Mouse (Mus musculus) intestine, embryonic 16.5 days (tissue): ENCODE measurements around the gene Prkacb. TPM values are rescaled to one million over a fixed set of nuclear protein-coding genes. Genes with fewer than 3 reads are reported as not detected.
A peak's percentile ranks its signal among the peaks of the same experiment; 100 is the strongest.

Source experiments
- ATAC-seq: fragments of 200-750 bp; cut with Nextera tagmentation; 2 replicates; pipeline ENCODE4 v1.8.0; 2017; ENCODE audit warnings: moderate TSS enrichment, moderate library complexity
- H3K27ac ChIP-seq: fragments of 300-500 bp; sonication (generic); 2 replicates; pipeline ENCODE4 v1.5.1; 2014; ENCODE audit warnings: mild to moderate bottlenecking, low read length
- H3K27me3 ChIP-seq: fragments of 300-500 bp; sonication (generic); replicated peaks from 2 replicates; pipeline ENCODE4 v1.6.1; 2014; ENCODE audit warnings: low read length, control low read depth, mixed read lengths; ENCODE audit not compliant: control insufficient read depth, insufficient read depth
- H3K36me3 ChIP-seq: fragments of 300-500 bp; sonication (generic); 2 replicates; pipeline ENCODE4 v1.6.1; 2014; ENCODE audit warnings: low read length, control low read depth; ENCODE audit not compliant: control insufficient read depth, insufficient read depth
- H3K4me1 ChIP-seq: fragments of 300-500 bp; sonication (generic); 2 replicates; pipeline ENCODE4 v1.6.1; 2014; ENCODE audit warnings: low read length, control low read depth, mixed read lengths; ENCODE audit not compliant: control insufficient read depth, insufficient read depth
- H3K4me2 ChIP-seq: fragments of 300-500 bp; sonication (generic); 2 replicates; pipeline ENCODE4 v1.6.1; 2014; ENCODE audit warnings: low read depth, low read length, control low read depth
- H3K4me3 ChIP-seq: fragments of 300-500 bp; sonication (generic); 2 replicates; pipeline ENCODE4 v1.5.1; 2014; ENCODE audit warnings: mild to moderate bottlenecking, low read length
- H3K9ac ChIP-seq: fragments of 300-500 bp; sonication (generic); 2 replicates; pipeline ENCODE4 v1.6.1; 2014; ENCODE audit warnings: low read depth, low read length
- H3K9me3 ChIP-seq: fragments of 300-500 bp; sonication (generic); 2 replicates; pipeline ENCODE4 v1.6.1; 2016; ENCODE audit warnings: low read length, control low read depth; ENCODE audit not compliant: control insufficient read depth
- WGBS: fragments of 180-500 bp; shearing (Covaris S2); extraction: QIAGEN DNeasy Blood & Tissue Kit; methylation state at CpG from one replicate; pipeline ENCODE4 v1.1.7; 2014; 5-methylcytosine and 5-hydroxymethylcytosine counted together
- polyA plus RNA-seq: library from polyadenylated mRNA; unstranded; fragments of >200 nt; fragmentation: Nextera tagmentation; extraction: Ambion mirVana; gene quantifications from 2 replicates; pipeline ENCODE4 v1.2.1, GENCODE M21; 2015

The Prkacb gene
- polyA plus RNA-seq, 1 experiment from 2014 or later: 34.4 TPM

DNA sequence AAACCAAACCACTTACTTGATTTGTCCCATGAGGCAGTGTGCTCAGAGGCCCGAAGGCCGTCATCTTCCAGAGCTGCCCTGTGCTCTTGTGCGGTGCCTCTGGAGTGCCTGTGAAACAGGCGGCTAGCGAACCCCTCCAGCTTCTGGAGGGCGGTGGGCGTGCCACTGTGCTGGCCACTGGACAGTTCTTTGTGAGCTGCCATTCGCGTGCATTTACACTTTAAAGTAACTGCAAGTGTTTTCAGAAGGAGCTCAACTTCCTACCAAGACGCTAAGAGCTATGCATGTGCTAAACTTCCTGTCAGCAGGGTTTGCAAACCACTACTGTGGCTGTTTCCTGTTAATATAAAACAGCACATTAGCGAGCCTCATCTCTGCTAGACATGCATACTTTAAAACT is 31.7 kb downstream of the Prkacb start:
- Histone ChIP-seq H3K4me1 (0 out of 2 replicates have a peak, but pooled peaks cover 3% of the 10 kb centered on the region), H3K9ac (peak overlapping the region; percentile 27), H3K36me3 (no peaks in the 10 kb centered on the region), H3K27me3 (no peaks in the 10 kb centered on the region), H3K4me2 (peak overlapping the region; percentile 41), H3K9me3 (no peaks in the 10 kb centered on the region), H3K27ac (peak overlapping the region; percentile 52), H3K4me3 (peak overlapping the region; percentile 11)
- ATAC-seq: peak; percentile 56; the same call in 1 of the 2 replicates
- 26% methylated on average over 11 of the region's 11 CpGs for WGBS

DNA sequence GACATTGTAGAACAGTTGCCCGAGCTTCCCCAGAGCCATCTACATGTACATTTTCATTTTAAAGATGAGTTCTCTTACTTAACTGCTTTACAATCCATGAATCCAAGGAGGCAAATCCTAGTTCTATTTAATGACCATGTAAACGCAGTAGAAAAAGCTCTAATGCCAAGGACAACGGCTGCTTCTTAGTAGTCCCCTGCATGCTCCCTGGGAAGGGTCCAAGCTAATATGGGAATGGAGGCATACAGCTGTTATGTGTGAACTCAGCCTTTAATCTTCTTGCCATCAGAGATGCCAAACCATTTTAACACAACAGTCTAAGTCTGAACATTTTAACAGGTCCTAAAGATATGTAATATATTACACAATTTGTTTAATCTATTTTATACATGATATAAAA is 32.5 kb downstream of the Prkacb start:
- H3K4me1 ChIP-seq: 0 out of 2 replicates have a peak, but pooled peaks cover 3% of the 10 kb centered on the region
- H3K9ac ChIP-seq: no peak overlapping the region
- H3K4me2 ChIP-seq: no peak overlapping the region
- no peaks in the 10 kb centered on the region for H3K27me3 ChIP-seq
- H3K36me3 ChIP-seq: no peaks in the 10 kb centered on the region
- no peak overlapping the region for H3K27ac ChIP-seq
- no peak for ATAC-seq
- WGBS: 76% methylated on average over 3 of the region's 3 CpGs
- H3K9me3 ChIP-seq: no peaks in the 10 kb centered on the region
- H3K4me3 ChIP-seq: no peak overlapping the region

DNA sequence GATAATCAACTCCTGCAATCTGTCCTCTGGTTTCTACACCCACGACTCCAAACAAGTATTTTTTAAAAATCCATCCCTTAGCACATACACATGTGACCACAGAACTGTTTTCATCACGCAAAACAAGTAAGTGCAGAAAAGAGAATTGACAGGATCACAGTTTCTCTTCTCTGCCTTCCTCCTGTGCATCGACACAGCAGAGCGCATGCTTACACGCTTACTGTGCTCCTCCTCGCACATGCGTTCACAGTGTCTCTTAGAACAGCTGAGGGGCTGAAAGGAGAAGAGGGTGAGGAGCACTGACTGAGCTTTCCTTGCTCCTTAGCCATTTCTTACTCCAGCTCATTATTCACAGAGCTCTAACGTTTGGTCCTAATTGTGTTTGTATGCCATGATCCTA is 33.9 kb downstream of the Prkacb start:
- H3K4me2 ChIP-seq: no peak overlapping the region
- no peaks in the 10 kb centered on the region for H3K27me3 ChIP-seq
- no peak for ATAC-seq
- no peak overlapping the region for H3K4me3 ChIP-seq
- WGBS: 82% methylated on average over 8 of the region's 8 CpGs
- H3K4me1 ChIP-seq: 0 out of 2 replicates have a peak, but pooled peaks cover 3% of the 10 kb centered on the region
- H3K27ac ChIP-seq: no peak overlapping the region
- H3K36me3 ChIP-seq: no peaks in the 10 kb centered on the region
- H3K9ac ChIP-seq: no peak overlapping the region
- no peaks in the 10 kb centered on the region for H3K9me3 ChIP-seq

DNA sequence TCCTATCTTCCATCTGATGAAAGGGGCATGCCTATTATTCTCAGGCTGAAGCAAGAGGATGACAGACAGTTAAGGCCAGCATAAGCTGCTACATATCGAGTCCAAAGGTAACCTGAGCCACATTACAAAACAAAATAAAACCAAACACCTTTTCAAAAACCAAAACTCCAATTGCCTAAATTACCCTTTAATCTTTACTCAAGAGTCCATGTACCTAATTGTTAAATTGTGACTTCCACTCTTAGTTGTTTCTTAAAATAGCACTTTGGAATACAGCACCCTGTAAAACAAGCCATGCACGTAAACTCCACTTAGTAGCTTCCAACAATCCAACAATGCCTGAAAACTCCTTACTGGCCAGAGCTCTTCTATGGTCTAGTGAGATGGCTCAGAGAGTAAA is 34.3 kb downstream of the Prkacb start:
- H3K27me3 ChIP-seq: no peaks in the 10 kb centered on the region
- no peak overlapping the region for H3K4me3 ChIP-seq
- WGBS: 84% methylated on average over 2 of the region's 2 CpGs
- H3K27ac ChIP-seq: no peak overlapping the region
- H3K9ac ChIP-seq: no peak overlapping the region
- H3K36me3 ChIP-seq: no peaks in the 10 kb centered on the region
- ATAC-seq: no peak
- no peak overlapping the region for H3K4me2 ChIP-seq
- H3K9me3 ChIP-seq: no peaks in the 10 kb centered on the region
- 0 out of 2 replicates have a peak, but pooled peaks cover 3% of the 10 kb centered on the region for H3K4me1 ChIP-seq

DNA sequence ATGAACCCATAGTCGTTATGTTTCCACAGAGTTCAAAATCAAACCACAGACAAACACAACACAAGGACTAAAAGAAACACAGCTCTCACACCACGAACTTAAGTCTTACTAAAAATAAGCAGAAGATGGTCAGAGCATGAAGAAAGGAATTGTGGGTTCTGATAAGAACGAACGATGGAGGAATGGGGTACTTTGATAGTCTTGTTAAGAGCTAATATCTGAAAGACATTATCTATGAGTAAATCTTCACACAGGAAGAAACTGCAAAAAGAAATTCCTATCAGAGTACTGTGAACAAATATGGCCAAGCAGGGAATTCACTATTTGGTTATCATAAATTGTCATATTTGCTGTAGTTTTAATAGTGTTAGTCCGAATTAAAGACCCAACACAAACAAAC is 36.1 kb downstream of the Prkacb start:
- no peaks in the 10 kb centered on the region for H3K36me3 ChIP-seq
- 88% methylated on average over 5 of the region's 5 CpGs for WGBS
- H3K4me3 ChIP-seq: no peak overlapping the region
- H3K9me3 ChIP-seq: no peaks in the 10 kb centered on the region
- no peaks in the 10 kb centered on the region for H3K27me3 ChIP-seq
- 0 out of 2 replicates have a peak, but pooled peaks cover 3% of the 10 kb centered on the region for H3K4me1 ChIP-seq
- ATAC-seq: no peak
- H3K9ac ChIP-seq: no peak overlapping the region
- no peak overlapping the region for H3K27ac ChIP-seq
- no peak overlapping the region for H3K4me2 ChIP-seq

DNA sequence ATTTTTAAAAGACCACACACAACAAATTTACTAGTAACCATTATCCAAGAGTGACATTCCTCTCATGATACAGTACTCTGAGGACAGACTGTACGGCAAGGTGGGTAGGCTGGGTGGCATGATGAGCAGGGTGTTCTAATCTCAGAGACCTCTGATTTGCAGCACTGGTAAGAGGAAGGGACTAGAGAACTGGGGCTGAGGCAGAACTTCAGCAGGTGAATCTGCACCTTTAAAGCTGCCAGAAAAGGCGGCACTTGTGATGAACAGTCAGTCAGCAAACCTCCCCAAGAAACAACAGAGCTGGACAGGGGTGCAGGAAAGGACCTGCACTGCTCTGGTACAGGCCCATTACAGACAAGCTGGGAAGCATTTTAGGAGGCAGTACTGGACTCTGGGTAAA is 41.9 kb downstream of the Prkacb start:
- ATAC-seq: no peak
- H3K9me3 ChIP-seq: no peaks in the 10 kb centered on the region
- 73% methylated on average over 2 of the region's 2 CpGs for WGBS
- H3K4me3 ChIP-seq: no peak overlapping the region
- H3K9ac ChIP-seq: no peak overlapping the region
- H3K4me2 ChIP-seq: no peak overlapping the region
- H3K27me3 ChIP-seq: no peaks in the 10 kb centered on the region
- peaks cover 10% of the 10 kb centered on the region; the same call in 1 of the 2 replicates for H3K4me1 ChIP-seq
- no peak overlapping the region for H3K27ac ChIP-seq
- no peaks in the 10 kb centered on the region for H3K36me3 ChIP-seq

DNA sequence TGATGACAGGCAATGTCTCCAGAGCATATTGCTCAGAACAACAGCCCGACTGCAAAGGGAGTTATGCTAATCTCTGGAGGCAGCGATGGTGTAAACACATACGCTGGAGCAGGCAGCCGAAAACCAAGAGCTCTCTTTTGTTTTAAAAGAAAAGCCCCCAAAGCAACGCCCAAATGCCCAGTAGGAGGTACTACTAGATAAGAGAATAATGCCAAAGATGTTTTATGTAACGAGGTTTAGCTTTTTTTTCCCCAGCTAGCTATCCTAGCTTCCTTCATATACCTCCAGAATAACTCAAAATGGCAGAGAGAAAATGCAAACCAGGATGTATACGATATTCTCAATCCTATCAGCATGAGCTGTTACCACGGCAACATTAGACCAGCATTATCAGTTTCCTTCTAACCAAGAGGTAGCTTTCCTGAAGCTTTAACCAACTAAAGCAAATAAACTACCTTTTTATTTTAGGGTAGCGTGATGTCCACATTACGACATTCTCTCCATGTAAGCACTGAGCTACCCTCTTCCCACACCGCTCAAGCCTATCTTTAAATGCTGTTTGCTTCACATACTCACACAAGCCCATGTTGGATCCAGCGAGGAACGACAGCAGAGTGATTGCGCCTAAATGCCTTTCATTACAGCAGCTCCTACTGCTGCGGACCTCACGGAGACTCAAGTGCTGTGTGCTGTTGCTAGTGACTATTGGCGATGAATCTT is 42.7 kb downstream of the Prkacb start:
- peak overlapping the region; percentile 35 for H3K4me2 ChIP-seq
- 29% methylated on average over 17 of the region's 17 CpGs for WGBS
- no peak overlapping the region for H3K27ac ChIP-seq
- ATAC-seq: peak; percentile 63; the same call in 1 of the 2 replicates
- no peaks in the 10 kb centered on the region for H3K36me3 ChIP-seq
- H3K9me3 ChIP-seq: no peaks in the 10 kb centered on the region
- H3K27me3 ChIP-seq: no peaks in the 10 kb centered on the region
- H3K4me3 ChIP-seq: peak overlapping the region; percentile 21
- no peak overlapping the region for H3K9ac ChIP-seq
- H3K4me1 ChIP-seq: peaks cover 10% of the 10 kb centered on the region; the same call in 1 of the 2 replicates

DNA sequence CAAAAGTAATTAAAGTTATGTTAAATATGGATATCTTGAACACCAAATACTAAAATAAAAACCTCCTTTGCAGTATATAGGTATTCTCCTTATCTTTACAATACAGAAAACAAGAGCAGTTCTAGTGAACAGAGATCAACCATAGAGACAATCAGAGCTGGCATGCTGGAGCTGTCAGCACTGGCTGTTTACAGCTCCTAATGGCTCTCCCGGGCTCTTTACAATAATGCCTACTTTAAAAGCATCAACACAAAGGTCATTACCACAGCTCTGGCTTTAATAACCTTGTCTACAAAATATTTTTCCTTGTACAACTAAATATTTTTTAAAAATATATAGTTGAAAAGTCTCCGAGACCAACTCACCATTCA is 43.2 kb downstream of the Prkacb start:
- Histone ChIP-seq H3K9me3 (no peaks in the 10 kb centered on the region), H3K36me3 (no peaks in the 10 kb centered on the region), H3K27ac (no peak overlapping the region), H3K9ac (no peak overlapping the region), H3K4me1 (peaks cover 10% of the 10 kb centered on the region; the same call in 1 of the 2 replicates), H3K27me3 (no peaks in the 10 kb centered on the region), H3K4me2 (no peak overlapping the region), H3K4me3 (no peak overlapping the region)
- ATAC-seq: no peak
- 43% methylated on average over 2 of the region's 2 CpGs for WGBS

DNA sequence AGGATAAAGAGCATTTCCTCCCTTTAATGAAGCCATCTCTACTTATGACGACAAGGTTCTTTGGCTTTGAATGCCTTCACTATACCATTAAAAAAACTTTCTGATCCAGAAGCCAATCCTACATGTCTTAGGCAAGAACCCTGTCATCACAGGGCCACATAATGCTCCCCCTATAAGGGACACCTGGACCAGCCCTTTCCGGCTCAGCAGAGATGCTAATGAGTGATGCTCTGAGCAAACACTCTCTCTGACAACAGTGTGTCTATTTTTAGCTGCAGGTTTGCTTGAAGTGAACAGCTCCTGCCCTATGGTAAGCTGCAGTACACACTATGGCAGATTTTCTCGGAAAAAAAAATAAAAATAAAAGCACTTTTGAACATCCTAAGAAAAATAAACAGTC is 43.9 kb downstream of the Prkacb start:
- Histone ChIP-seq H3K36me3 (no peaks in the 10 kb centered on the region), H3K9me3 (no peaks in the 10 kb centered on the region), H3K4me1 (peaks cover 10% of the 10 kb centered on the region; the same call in 1 of the 2 replicates), H3K27me3 (no peaks in the 10 kb centered on the region), H3K27ac (no peak overlapping the region), H3K4me2 (no peak overlapping the region), H3K4me3 (no peak overlapping the region), H3K9ac (no peak overlapping the region)
- no peak for ATAC-seq
- WGBS: 74% methylated on average over 3 of the region's 3 CpGs
